Mouse (Mus musculus): ENCODE measurements around the gene Tepsin. TPM values are rescaled to one million over a fixed set of nuclear protein-coding genes. Genes with fewer than 3 reads are reported as not detected.
A peak's percentile ranks its signal among the peaks of the same experiment; 100 is the strongest.

Gene Tepsin
- polyA plus RNA-seq (2014; fragmentation: Nextera tagmentation; extraction: Ambion mirVana): 17.2 and 19.0 TPM in 2 replicates

DNA sequence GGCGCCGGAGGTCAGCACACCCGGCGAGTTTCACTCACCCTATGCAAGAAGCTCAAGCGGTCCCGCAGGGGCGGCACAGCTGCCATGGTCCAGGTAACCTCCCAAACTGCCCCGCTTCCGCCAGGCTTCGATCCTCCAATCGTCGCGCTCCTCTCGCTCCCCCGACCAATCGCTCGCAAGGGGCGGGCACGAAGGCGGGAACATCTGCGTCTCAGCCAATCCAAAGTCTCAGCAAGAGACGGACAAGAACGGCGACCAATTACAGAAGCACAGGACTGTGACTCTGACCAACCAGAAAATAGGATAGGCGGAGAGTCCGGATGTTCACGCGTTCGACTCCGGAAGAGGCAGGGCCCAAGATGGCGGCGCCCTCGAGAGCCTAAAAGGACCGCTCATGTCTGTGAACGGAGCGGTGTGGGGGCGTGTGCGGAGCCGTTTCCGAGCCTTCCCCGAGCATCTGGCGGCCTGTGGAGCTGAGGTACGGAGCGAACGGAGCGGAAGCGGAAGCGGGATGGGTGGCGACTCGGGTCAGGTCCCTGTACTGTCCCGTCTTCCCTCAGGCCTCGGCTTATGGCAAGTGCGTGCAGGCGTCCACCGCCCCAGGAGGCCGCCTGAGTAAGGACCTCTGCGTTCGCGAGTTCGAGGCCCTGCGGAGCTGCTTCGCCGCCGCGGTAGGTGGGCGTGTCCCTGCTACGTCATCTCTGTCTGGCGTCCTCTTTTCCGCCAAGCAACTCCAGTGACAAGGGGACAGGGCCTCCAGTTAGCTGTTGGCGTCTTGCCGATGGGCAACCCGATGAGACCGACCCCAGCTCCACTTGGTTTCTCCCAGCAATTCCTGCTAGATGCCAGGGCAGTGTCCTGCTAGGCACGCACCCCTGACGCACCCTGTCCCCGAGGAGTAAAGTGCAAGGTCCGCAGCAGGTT lies at the start of gene Tepsin, which contains the start of gene Ndufaf8:
TSS of gene Tepsin (minus strand) at position 144 of the 924 bp plus-strand sequence.
TSS of gene Ndufaf8 (plus strand) at position 341 of the 924 bp plus-strand sequence.
- Histone ChIP-seq H3K4me1 (ENCODE audit: control insufficient read depth, insufficient read depth, low read length) (peaks cover 18% of the 10 kb centered on the region; the same call in 1 of the 2 replicates), H3K27me3 (ENCODE audit: control insufficient read depth, insufficient read depth, low read length) (no peaks in the 10 kb centered on the region), H3K36me3 (ENCODE audit: control insufficient read depth, insufficient read depth, low read length) (peaks cover 12% of the 10 kb centered on the region), H3K4me2 (replicated peaks; ENCODE audit: low read depth, low read length) (peak within 1 kb of the TSS; percentile 94), H3K4me3 (ENCODE audit: low read depth, low read length) (peak within 1 kb of the TSS; percentile 93), H3K9ac (replicated peaks; ENCODE audit: low read depth, low read length) (peak within 1 kb of the TSS; percentile 80), H3K27ac (ENCODE audit: low read length) (peak within 1 kb of the TSS; percentile 94), H3K9me3 (ENCODE audit: control insufficient read depth, low read depth, low read length) (no peaks in the 10 kb centered on the region)
- under 1% methylated on average over 77 of the region's 77 CpGs for WGBS
- peak; percentile 97 for ATAC-seq (ENCODE audit: insufficient number of reproducible peaks, insufficient read depth, low FRiP score, low read depth)

DNA sequence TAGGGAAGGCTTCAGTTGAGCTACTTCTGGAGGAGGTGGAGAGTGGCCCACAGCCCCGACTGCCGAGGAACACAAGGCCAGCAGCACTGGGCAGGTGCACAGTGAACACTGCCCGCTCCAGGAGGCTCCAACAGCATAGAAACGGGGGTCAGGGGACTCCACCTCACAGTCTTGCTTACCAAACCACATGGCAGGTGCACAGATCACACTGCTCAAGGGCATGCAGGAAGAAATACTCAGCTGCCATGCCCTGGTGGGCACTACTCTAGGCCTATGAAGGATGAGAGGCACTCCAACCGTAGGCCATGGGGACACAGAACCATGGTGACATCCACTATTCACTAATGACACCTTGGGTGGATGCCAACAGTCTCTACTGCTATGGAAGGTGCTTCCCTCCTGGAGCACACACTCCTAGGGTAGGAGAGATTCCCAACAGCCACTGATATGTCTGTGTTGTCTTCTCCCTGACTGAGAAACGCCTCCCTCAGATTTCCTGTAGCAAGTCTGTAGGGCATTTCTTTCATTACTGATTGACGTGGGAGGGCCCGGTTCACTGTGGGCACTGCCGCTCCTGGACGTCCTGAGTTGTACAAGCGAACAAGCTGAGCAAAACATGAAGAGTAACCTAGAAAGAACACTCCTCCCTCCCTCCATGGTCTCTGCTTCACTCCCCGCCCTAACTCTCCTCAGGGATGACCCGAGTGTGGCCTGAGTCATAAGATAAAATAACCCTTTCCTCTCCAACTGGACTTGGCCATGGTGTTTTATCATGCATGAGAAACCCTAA lies 45.4 kb upstream of the Tepsin start:
- Histone ChIP-seq H3K4me2 (replicated peaks; ENCODE audit: low read depth, low read length) (no peak overlapping the region), H3K27me3 (ENCODE audit: control insufficient read depth, insufficient read depth, low read length) (no peaks in the 10 kb centered on the region), H3K4me3 (ENCODE audit: low read depth, low read length) (no peak overlapping the region), H3K9me3 (ENCODE audit: control insufficient read depth, low read depth, low read length) (no peaks in the 10 kb centered on the region), H3K4me1 (ENCODE audit: control insufficient read depth, insufficient read depth, low read length) (0 out of 2 replicates have a peak, but pooled peaks cover 6% of the 10 kb centered on the region), H3K9ac (replicated peaks; ENCODE audit: low read depth, low read length) (no peak overlapping the region), H3K27ac (ENCODE audit: low read length) (no peak overlapping the region; the same call in 1 of the 2 replicates), H3K36me3 (ENCODE audit: control insufficient read depth, insufficient read depth, low read length) (no peaks in the 10 kb centered on the region; the same call in 1 of the 2 replicates)
- 64% methylated on average over 13 of the region's 13 CpGs for WGBS
- ATAC-seq (ENCODE audit: insufficient number of reproducible peaks, insufficient read depth, low FRiP score, low read depth): no peak

DNA sequence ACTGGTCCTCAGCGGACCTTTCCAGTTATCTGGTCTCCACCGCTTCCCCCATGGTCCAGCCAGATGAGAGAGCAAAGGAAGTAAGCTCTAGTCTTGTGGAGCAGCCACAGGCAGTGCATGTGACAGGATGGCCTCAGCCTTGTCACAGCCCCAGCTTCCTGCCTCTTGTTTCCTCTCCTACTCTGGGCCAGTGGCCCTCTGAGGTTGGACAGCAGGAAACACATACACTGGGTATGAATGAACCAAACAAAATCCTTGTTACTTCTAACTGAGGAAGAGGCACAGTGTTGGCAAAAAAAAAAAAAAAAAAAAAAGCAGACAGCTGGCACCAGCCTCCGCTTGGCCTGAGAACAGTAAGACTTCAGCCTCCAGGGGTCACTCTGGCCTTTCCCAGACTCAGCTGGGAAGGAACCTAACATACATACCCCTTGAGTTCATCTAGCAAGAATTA lies 44.1 kb upstream of the Tepsin start:
- peaks cover 4% of the 10 kb centered on the region; the same call in 1 of the 2 replicates for H3K36me3 ChIP-seq (ENCODE audit: control insufficient read depth, insufficient read depth, low read length)
- H3K4me3 ChIP-seq (ENCODE audit: low read depth, low read length): no peak overlapping the region
- H3K4me2 ChIP-seq (replicated peaks; ENCODE audit: low read depth, low read length): no peak overlapping the region
- WGBS: 73% methylated on average over 3 of the region's 3 CpGs
- peak; percentile 60; the same call in 1 of the 2 replicates for ATAC-seq (ENCODE audit: insufficient number of reproducible peaks, insufficient read depth, low FRiP score, low read depth)
- no peaks in the 10 kb centered on the region for H3K9me3 ChIP-seq (ENCODE audit: control insufficient read depth, low read depth, low read length)
- no peak overlapping the region for H3K9ac ChIP-seq (replicated peaks; ENCODE audit: low read depth, low read length)
- 0 out of 2 replicates have a peak, but pooled peaks cover 14% of the 10 kb centered on the region for H3K4me1 ChIP-seq (ENCODE audit: control insufficient read depth, insufficient read depth, low read length)
- H3K27ac ChIP-seq (ENCODE audit: low read length): peak overlapping the region; percentile 44; the same call in 1 of the 2 replicates
- no peaks in the 10 kb centered on the region for H3K27me3 ChIP-seq (ENCODE audit: control insufficient read depth, insufficient read depth, low read length)

- H3K4me2 ChIP-seq (replicated peaks; ENCODE audit: low read depth, low read length): no peak overlapping the region
- H3K36me3 ChIP-seq (ENCODE audit: control insufficient read depth, insufficient read depth, low read length): peaks cover 7% of the 10 kb centered on the region; the same call in 1 of the 2 replicates
- H3K4me3 ChIP-seq (ENCODE audit: low read depth, low read length): no peak overlapping the region
- H3K9ac ChIP-seq (replicated peaks; ENCODE audit: low read depth, low read length): no peak overlapping the region
- H3K4me1 ChIP-seq (ENCODE audit: control insufficient read depth, insufficient read depth, low read length): 0 out of 2 replicates have a peak, but pooled peaks cover 20% of the 10 kb centered on the region
- H3K27me3 ChIP-seq (ENCODE audit: control insufficient read depth, insufficient read depth, low read length): no peaks in the 10 kb centered on the region
- WGBS: 74% methylated on average over 6 of the region's 6 CpGs
- no peak for ATAC-seq (ENCODE audit: insufficient number of reproducible peaks, insufficient read depth, low FRiP score, low read depth)
- no peaks in the 10 kb centered on the region for H3K9me3 ChIP-seq (ENCODE audit: control insufficient read depth, low read depth, low read length)
- no peak overlapping the region for H3K27ac ChIP-seq (ENCODE audit: low read length)
Observed at GRCm38 (mm10) chr11:120140255-120140654, 41.7 kb upstream of the Tepsin start.

GRCm38 (mm10) chr11:120139309-120139731 lies 40.8 kb upstream of the Tepsin start:
- 0 out of 2 replicates have a peak, but pooled peaks cover 20% of the 10 kb centered on the region for H3K4me1 ChIP-seq (ENCODE audit: control insufficient read depth, insufficient read depth, low read length)
- H3K27ac ChIP-seq (ENCODE audit: low read length): no peak overlapping the region
- no peak overlapping the region for H3K4me3 ChIP-seq (ENCODE audit: low read depth, low read length)
- no peak overlapping the region for H3K4me2 ChIP-seq (replicated peaks; ENCODE audit: low read depth, low read length)
- no peaks in the 10 kb centered on the region for H3K27me3 ChIP-seq (ENCODE audit: control insufficient read depth, insufficient read depth, low read length)
- no peaks in the 10 kb centered on the region for H3K9me3 ChIP-seq (ENCODE audit: control insufficient read depth, low read depth, low read length)
- no peak for ATAC-seq (ENCODE audit: insufficient number of reproducible peaks, insufficient read depth, low FRiP score, low read depth)
- WGBS: 79% methylated on average over 10 of the region's 10 CpGs
- H3K36me3 ChIP-seq (ENCODE audit: control insufficient read depth, insufficient read depth, low read length): peaks cover 12% of the 10 kb centered on the region
- no peak overlapping the region for H3K9ac ChIP-seq (replicated peaks; ENCODE audit: low read depth, low read length)

DNA sequence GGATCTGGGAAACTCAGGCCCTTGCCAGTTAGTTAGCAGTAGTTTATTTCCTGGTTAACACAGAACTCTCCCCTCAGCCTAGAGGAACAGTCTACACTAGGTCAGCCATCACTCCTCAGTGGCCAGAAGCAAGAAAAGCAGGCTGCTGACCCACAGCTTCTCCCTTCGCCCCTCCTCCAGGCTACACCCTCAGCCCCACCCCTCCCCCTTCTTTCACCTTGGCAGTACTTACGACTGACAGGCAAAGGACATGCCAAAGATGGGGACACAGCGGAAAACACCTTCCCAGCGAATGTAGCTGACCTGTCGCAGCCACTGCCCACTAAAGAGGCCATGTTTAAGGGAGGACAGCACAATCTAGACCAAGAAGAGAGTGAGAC lies 39.1 kb upstream of the Tepsin start:
- H3K9ac ChIP-seq (replicated peaks; ENCODE audit: low read depth, low read length): no peak overlapping the region
- ATAC-seq (ENCODE audit: insufficient number of reproducible peaks, insufficient read depth, low FRiP score, low read depth): peak; percentile 47; the same call in 1 of the 2 replicates
- no peaks in the 10 kb centered on the region for H3K9me3 ChIP-seq (ENCODE audit: control insufficient read depth, low read depth, low read length)
- peaks cover 15% of the 10 kb centered on the region for H3K36me3 ChIP-seq (ENCODE audit: control insufficient read depth, insufficient read depth, low read length)
- H3K27me3 ChIP-seq (ENCODE audit: control insufficient read depth, insufficient read depth, low read length): no peaks in the 10 kb centered on the region
- WGBS: 29% methylated on average over 5 of the region's 5 CpGs
- H3K4me2 ChIP-seq (replicated peaks; ENCODE audit: low read depth, low read length): no peak overlapping the region
- no peak overlapping the region for H3K27ac ChIP-seq (ENCODE audit: low read length)
- H3K4me1 ChIP-seq (ENCODE audit: control insufficient read depth, insufficient read depth, low read length): 0 out of 2 replicates have a peak, but pooled peaks cover 14% of the 10 kb centered on the region
- H3K4me3 ChIP-seq (ENCODE audit: low read depth, low read length): no peak overlapping the region

DNA sequence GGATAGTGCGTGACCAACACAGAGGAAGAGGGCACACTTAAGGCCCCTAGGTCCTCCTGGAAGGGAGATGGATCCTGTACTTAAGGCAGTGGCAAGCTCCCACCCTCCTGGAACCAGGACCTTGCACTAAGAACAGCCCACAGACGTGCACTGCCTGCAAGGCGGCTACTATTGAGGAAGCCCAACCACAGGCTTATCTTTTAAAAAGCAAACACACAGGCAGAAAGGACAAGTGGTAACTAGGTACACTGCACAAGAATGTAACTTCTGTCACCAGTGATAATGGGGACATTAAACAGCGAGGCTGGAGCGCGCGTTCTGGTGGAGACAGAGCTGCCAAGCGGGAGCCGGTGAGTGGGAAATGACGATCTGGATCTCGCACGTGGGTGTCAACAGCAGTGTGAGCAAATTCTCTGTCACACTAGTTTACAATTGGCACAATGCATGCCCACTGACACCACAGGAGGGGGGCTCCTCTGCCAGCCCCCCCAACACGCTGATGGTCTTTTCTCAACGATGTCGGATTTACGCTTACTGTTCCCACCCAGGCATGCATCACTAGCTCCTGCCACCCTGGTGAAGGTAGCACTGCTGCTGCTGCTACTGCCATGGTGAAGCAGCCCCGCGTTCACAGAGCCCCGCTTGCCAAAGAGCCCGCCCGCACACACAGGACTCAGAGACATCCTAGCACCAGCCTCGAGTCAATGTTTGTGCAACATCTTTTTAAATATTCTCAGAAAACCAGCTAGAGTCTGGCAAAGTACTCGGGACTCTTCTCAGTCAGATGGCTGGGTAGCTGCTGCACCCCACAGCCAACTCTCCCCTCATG lies 38.5 kb upstream of the Tepsin start:
- Histone ChIP-seq H3K4me2 (replicated peaks; ENCODE audit: low read depth, low read length) (peak overlapping the region; percentile 26), H3K9ac (replicated peaks; ENCODE audit: low read depth, low read length) (no peak overlapping the region), H3K27ac (ENCODE audit: low read length) (peak overlapping the region; percentile 55; the same call in 1 of the 2 replicates), H3K36me3 (ENCODE audit: control insufficient read depth, insufficient read depth, low read length) (peaks cover 16% of the 10 kb centered on the region), H3K9me3 (ENCODE audit: control insufficient read depth, low read depth, low read length) (no peaks in the 10 kb centered on the region), H3K27me3 (ENCODE audit: control insufficient read depth, insufficient read depth, low read length) (no peaks in the 10 kb centered on the region), H3K4me1 (ENCODE audit: control insufficient read depth, insufficient read depth, low read length) (0 out of 2 replicates have a peak, but pooled peaks cover 14% of the 10 kb centered on the region), H3K4me3 (ENCODE audit: low read depth, low read length) (no peak overlapping the region)
- ATAC-seq (ENCODE audit: insufficient number of reproducible peaks, insufficient read depth, low FRiP score, low read depth): peak; percentile 79
- WGBS: 61% methylated on average over 23 of the region's 23 CpGs
